26 mouse cellular contexts compared by ENCODE assay signal in genomic region chr6:113160106-113160505, GRCm38 (mm10).
"Had no signal": no experiment of that assay in that cellular context is flagged by ENCODE, and none has a peak within 500 bp of the region (broad histone marks: within the 10 kb centered on the region; RNA-seq: fewer than 3 reads in every experiment).

No protein-coding gene starts in this region.

- DNase-seq: cerebellum, adult 2 months; cerebellum, adult 8-10 months; cerebellum, adult 9-10 months; cerebellum, adult 9-11 months; cerebellum, postnatal 10 days; cerebellum, postnatal 14 days; cerebellum, postnatal 25 days; cerebellum, postnatal 36 days; embryo, embryonic 11 days; forebrain, postnatal 0 days; gastrocnemius, adult 2 months; gastrocnemius, postnatal 10 days; gastrocnemius, postnatal 14 days; gastrocnemius, postnatal 25 days; gastrocnemius, postnatal 36 days; heart, adult 18-20 months; heart, adult 2 months had no signal

- H3K27ac ChIP-seq: embryonic facial prominence, embryonic 10.5 days; embryonic facial prominence, embryonic 12.5 days; embryonic facial prominence, embryonic 13.5 days; embryonic facial prominence, embryonic 15.5 days; forebrain, embryonic 10.5 days; forebrain, embryonic 12.5 days; forebrain, embryonic 13.5 days; forebrain, embryonic 15.5 days; gastrocnemius, adult 2 months; heart, adult 2 months had no signal

- H3K27me3 ChIP-seq: embryonic facial prominence, embryonic 12.5 days; embryonic facial prominence, embryonic 13.5 days; embryonic facial prominence, embryonic 15.5 days; forebrain, embryonic 12.5 days; forebrain, embryonic 13.5 days; forebrain, embryonic 15.5 days had no signal

- H3K4me1 ChIP-seq: embryonic facial prominence, embryonic 10.5 days; embryonic facial prominence, embryonic 12.5 days; embryonic facial prominence, embryonic 13.5 days; embryonic facial prominence, embryonic 15.5 days; forebrain, embryonic 10.5 days; forebrain, embryonic 12.5 days; forebrain, embryonic 13.5 days; forebrain, embryonic 15.5 days had no signal

- H3K4me3 ChIP-seq: embryonic facial prominence, embryonic 10.5 days; embryonic facial prominence, embryonic 12.5 days; embryonic facial prominence, embryonic 13.5 days; embryonic facial prominence, embryonic 15.5 days; erythroblast, embryonic 14.5 days; forebrain, embryonic 10.5 days; forebrain, embryonic 12.5 days; forebrain, embryonic 13.5 days; forebrain, embryonic 15.5 days; gastrocnemius, adult 2 months; heart, adult 2 months had no signal

- H3K9me3 ChIP-seq: embryonic facial prominence, embryonic 12.5 days; embryonic facial prominence, embryonic 13.5 days; embryonic facial prominence, embryonic 15.5 days; forebrain, embryonic 12.5 days; forebrain, embryonic 13.5 days; forebrain, embryonic 15.5 days had no signal
